Mouse (Mus musculus): ENCODE results near the gene Ercc1. TPM values are rescaled to one million over a fixed set of nuclear protein-coding genes. Genes with fewer than 3 reads are reported as not detected.

Ercc1 gene
- total and polyA plus RNA-seq, 2 experiments: 6.5 to 9.4 TPM

DNA sequence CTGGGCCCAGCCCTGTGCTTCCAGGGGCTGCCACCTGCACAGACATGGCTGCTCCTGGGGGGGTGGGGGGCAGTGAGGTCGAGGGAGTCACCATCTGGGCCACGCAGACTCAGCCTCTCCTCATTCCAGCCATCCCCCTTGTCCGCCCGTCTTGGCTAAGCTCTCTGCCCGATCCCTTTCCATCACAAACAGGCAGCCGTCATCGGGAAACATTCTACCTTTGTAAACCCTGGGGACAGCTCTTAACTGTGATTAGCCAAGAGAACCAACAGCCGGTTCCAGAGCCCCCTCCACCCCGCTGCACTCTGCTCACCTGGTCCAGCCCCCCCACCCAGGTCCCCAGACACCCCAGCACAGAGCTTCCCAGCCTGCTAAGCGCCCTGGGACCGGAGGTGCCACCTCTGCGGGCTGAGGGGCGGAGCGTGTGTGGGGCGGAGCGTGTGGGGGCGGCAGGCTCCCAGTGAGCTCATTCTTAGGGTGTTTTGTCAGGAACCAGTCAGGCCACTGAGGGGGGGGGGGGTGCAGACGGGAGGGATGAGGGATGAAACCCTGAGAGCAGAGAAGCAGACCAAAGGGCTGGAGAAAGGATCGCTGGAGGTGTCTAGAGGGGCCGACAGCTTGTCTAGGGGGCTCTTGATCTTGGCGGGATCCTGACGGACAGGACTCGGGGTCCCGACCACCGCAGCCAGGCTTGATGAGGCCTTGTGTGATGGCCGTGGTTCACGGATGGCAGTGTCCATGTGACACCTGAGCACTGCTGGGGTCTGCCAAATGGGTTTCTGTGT lies 55.1 kb downstream of the Ercc1 start:
- peak overlapping the region; percentile 12; the same call in 1 of the 2 replicates for H3K4me3 ChIP-seq (ENCODE audit: insufficient read depth, low read depth, low read length)
- no peak overlapping the region for H3K9ac ChIP-seq (ENCODE audit: low read depth, low read length)
- peaks cover 21% of the 10 kb centered on the region; the same call in 1 of the 2 replicates for H3K27me3 ChIP-seq (ENCODE audit: control insufficient read depth, insufficient read depth, low read length)

DNA sequence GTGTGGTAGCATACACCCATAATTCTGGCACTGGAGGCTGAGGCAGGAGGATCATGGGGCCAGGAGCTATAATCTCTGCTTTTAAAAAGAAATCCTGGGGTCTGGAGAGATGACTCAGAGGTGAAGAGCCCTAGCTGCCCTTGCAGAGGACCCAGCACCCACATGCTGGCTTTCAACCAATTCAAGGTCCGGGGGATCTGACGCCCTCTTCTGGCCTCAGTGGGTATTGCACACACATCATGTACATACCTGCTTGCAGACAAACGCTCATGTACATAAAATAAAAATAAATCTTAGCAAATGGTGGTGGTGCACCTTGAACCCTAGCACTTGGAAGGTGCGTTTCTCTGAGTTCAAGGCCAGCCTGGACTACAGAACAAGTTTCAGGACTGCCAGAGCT lies 56.4 kb downstream of the Ercc1 start:
- TF ChIP-seq CTCF (IDR thresholded peaks at IDR 0.05; ENCODE audit: low read depth, low read length) (no peak), POLR2A (IDR thresholded peaks at IDR 0.05; ENCODE audit: extremely low read depth, insufficient read depth, low read length) (no peak)
- Histone ChIP-seq H3K4me3 (ENCODE audit: insufficient read depth, low read depth, low read length) (no peak overlapping the region), H3K79me2 (ENCODE audit: control insufficient read depth, insufficient read depth, low read length) (no peaks in the 10 kb centered on the region), H3K9ac (ENCODE audit: low read depth, low read length) (no peak overlapping the region), H3K27ac (replicated peaks; ENCODE audit: insufficient read depth, low read depth, low read length) (no peak overlapping the region), H3K4me1 (ENCODE audit: control insufficient read depth, insufficient read depth, low read length) (peaks cover 2% of the 10 kb centered on the region; the same call in 1 of the 2 replicates), H3K27me3 (ENCODE audit: control insufficient read depth, insufficient read depth, low read length) (peaks cover 21% of the 10 kb centered on the region; the same call in 1 of the 2 replicates), H3K36me3 (ENCODE audit: control insufficient read depth, insufficient read depth, low read length) (no peaks in the 10 kb centered on the region)
- no peak for DNase-seq (ENCODE audit: extremely low read depth, low read depth, low spot score)
- 83% methylated on average over 4 of the region's 4 CpGs for WGBS

More for the DNA sequence above, 55.1 kb downstream of the Ercc1 start:
- H3K36me3 ChIP-seq (ENCODE audit: control insufficient read depth, insufficient read depth, low read length): no peaks in the 10 kb centered on the region
- H3K79me2 ChIP-seq (ENCODE audit: control insufficient read depth, insufficient read depth, low read length): no peaks in the 10 kb centered on the region
- H3K4me1 ChIP-seq (ENCODE audit: control insufficient read depth, insufficient read depth, low read length): peaks cover 2% of the 10 kb centered on the region; the same call in 1 of the 2 replicates
- DNase-seq (ENCODE audit: extremely low read depth, low read depth, low spot score): no peak
- TF ChIP-seq POLR2A (IDR thresholded peaks at IDR 0.05; ENCODE audit: extremely low read depth, insufficient read depth, low read length) (no peak), CTCF (IDR thresholded peaks at IDR 0.05; ENCODE audit: low read depth, low read length) (no peak)
- H3K27ac ChIP-seq (replicated peaks; ENCODE audit: insufficient read depth, low read depth, low read length): no peak overlapping the region
- 9% methylated on average over 27 of the region's 27 CpGs for WGBS

- 83% methylated on average over 9 of the region's 9 CpGs for WGBS
- no peak overlapping the region for H3K4me3 ChIP-seq (ENCODE audit: insufficient read depth, low read depth, low read length)
These were observed 58.0 kb downstream of the Ercc1 start for GRCm38 (mm10) chr7:19402535-19403112.

DNA sequence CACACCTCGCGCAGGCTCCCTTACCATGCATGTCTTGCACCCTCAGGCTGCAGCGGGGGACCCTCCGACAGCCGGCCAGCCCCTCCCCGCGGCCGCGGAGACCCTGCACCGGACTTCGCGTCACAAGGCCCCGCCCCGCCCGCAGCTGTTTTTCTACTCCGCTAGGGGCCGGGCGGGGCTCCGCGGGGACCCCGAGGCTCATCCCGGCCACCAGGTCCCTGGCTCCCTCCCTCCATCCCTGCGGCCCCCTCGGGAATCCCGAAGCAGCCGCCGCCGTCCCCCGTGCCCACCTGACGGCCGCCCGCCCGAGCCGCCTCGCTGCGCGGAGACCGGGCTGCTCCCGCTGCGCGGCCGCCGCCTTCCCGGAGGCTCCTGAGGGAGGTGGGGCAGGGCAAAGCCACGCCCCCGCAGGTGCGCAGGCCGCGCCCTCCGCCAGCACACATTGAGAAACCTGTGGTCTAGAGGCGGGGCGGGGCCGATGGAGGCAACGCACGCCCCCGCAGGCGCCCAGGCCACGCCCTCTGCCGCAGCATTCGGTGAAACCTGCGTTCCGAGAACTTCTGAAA lies 59.2 kb downstream of the Ercc1 start, which contains the start of gene Klc3:
TSS of gene Klc3 (minus strand) at position 374 of the 566 bp plus-strand sequence.
- H3K79me2 ChIP-seq (ENCODE audit: control insufficient read depth, insufficient read depth, low read length): no peaks in the 10 kb centered on the region
- TF ChIP-seq CTCF (IDR thresholded peaks at IDR 0.05; ENCODE audit: low read depth, low read length) (no peak), POLR2A (IDR thresholded peaks at IDR 0.05; ENCODE audit: extremely low read depth, insufficient read depth, low read length) (no peak)
- no peaks in the 10 kb centered on the region for H3K36me3 ChIP-seq (ENCODE audit: control insufficient read depth, insufficient read depth, low read length)
- no peak within 1 kb of the TSS for H3K27ac ChIP-seq (replicated peaks; ENCODE audit: insufficient read depth, low read depth, low read length)
- WGBS: 2% methylated on average over 62 of the region's 62 CpGs
- H3K27me3 ChIP-seq (ENCODE audit: control insufficient read depth, insufficient read depth, low read length): peaks cover 21% of the 10 kb centered on the region; the same call in 1 of the 2 replicates
- H3K9ac ChIP-seq (ENCODE audit: low read depth, low read length): no peak within 1 kb of the TSS; the same call in 1 of the 2 replicates
- DNase-seq (ENCODE audit: extremely low read depth, low read depth, low spot score): peak; percentile 42
- peaks cover 2% of the 10 kb centered on the region; the same call in 1 of the 2 replicates for H3K4me1 ChIP-seq (ENCODE audit: control insufficient read depth, insufficient read depth, low read length)
- H3K4me3 ChIP-seq (ENCODE audit: insufficient read depth, low read depth, low read length): peak within 1 kb of the TSS; percentile 33; the same call in 1 of the 2 replicates

More at GRCm38 (mm10) chr7:19402535-19403112, 58.0 kb downstream of the Ercc1 start:
- Histone ChIP-seq H3K9ac (ENCODE audit: low read depth, low read length) (no peak overlapping the region), H3K27ac (replicated peaks; ENCODE audit: insufficient read depth, low read depth, low read length) (no peak overlapping the region), H3K4me1 (ENCODE audit: control insufficient read depth, insufficient read depth, low read length) (peaks cover 2% of the 10 kb centered on the region; the same call in 1 of the 2 replicates), H3K79me2 (ENCODE audit: control insufficient read depth, insufficient read depth, low read length) (no peaks in the 10 kb centered on the region), H3K27me3 (ENCODE audit: control insufficient read depth, insufficient read depth, low read length) (peaks cover 21% of the 10 kb centered on the region; the same call in 1 of the 2 replicates), H3K36me3 (ENCODE audit: control insufficient read depth, insufficient read depth, low read length) (no peaks in the 10 kb centered on the region)
- no peak for TF ChIP-seq POLR2A (IDR thresholded peaks at IDR 0.05; ENCODE audit: extremely low read depth, insufficient read depth, low read length)
- no peak for TF ChIP-seq CTCF (IDR thresholded peaks at IDR 0.05; ENCODE audit: low read depth, low read length)
- DNase-seq (ENCODE audit: extremely low read depth, low read depth, low spot score): no peak

DNA sequence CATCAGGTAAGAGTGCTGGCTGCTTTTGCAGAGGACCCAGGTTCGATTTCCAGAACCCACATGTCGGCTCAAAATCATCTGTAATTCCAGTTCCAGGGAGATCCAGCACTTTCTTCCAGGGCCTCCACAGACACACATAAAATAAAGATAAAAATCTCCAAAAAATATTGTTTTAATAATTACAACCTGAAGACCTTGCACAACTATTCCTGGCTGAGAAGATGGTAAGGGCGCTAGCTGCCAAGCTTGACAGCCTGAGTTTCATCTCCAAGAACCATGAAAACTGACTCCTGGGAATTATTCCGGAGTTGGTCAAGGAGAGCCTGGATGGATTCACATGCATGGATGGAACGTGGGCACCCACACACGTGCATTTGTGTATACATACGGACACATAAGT lies 59.9 kb downstream of the Ercc1 start, which contains the start of gene Ckm:
TSS of gene Ckm (plus strand) at position 301 of the 400 bp plus-strand sequence.
- Histone ChIP-seq H3K4me3 (ENCODE audit: insufficient read depth, low read depth, low read length) (peak within 1 kb of the TSS; percentile 33; the same call in 1 of the 2 replicates), H3K27ac (replicated peaks; ENCODE audit: insufficient read depth, low read depth, low read length) (no peak within 1 kb of the TSS), H3K79me2 (ENCODE audit: control insufficient read depth, insufficient read depth, low read length) (no peaks in the 10 kb centered on the region), H3K4me1 (ENCODE audit: control insufficient read depth, insufficient read depth, low read length) (peaks cover 2% of the 10 kb centered on the region; the same call in 1 of the 2 replicates), H3K9ac (ENCODE audit: low read depth, low read length) (no peak within 1 kb of the TSS; the same call in 1 of the 2 replicates), H3K36me3 (ENCODE audit: control insufficient read depth, insufficient read depth, low read length) (no peaks in the 10 kb centered on the region), H3K27me3 (ENCODE audit: control insufficient read depth, insufficient read depth, low read length) (peaks cover 18% of the 10 kb centered on the region; the same call in 1 of the 2 replicates)
- no peak for TF ChIP-seq CTCF (IDR thresholded peaks at IDR 0.05; ENCODE audit: low read depth, low read length)
- no peak for TF ChIP-seq POLR2A (IDR thresholded peaks at IDR 0.05; ENCODE audit: extremely low read depth, insufficient read depth, low read length)
- WGBS: 59% methylated on average over 7 of the region's 7 CpGs
- no peak for DNase-seq (ENCODE audit: extremely low read depth, low read depth, low spot score)
